Comparison of ENCODE assay signal across 8 mouse cellular contexts in genomic region chr11:79611011-79611666, GRCm38 (mm10). TPM values are rescaled to one million over a fixed set of nuclear protein-coding genes. Genes with fewer than 3 reads are reported as not detected.
DNase-seq lines count a peak whose midpoint lies in the region; ATAC-seq lines count a peak whose summit lies in the region.

No protein-coding gene starts in this region.

- no peak for ATAC-seq in hindbrain, embryonic 15.5 days (ENCODE audit: low FRiP score, low read depth)
- no peak for ATAC-seq in neural tube, embryonic 14.5 days (ENCODE audit: low read depth)
- ATAC-seq in erythroid progenitor cell, adult 5-6 weeks (replicated peaks; ENCODE audit: low FRiP score, poor library complexity, severe bottlenecking): no peak

- no peaks in the 10 kb centered on the region for H3K27me3 ChIP-seq in hindbrain, embryonic 15.5 days
- no peaks in the 10 kb centered on the region for H3K27me3 ChIP-seq in neural tube, embryonic 14.5 days (ENCODE audit: control insufficient read depth, insufficient read depth, low read length)

- H3K4me3 ChIP-seq in hindbrain, embryonic 15.5 days: no peak overlapping the region
- H3K4me3 ChIP-seq in neural tube, embryonic 14.5 days (ENCODE audit: low read depth, low read length): no peak overlapping the region

- peaks cover 44% of the 10 kb centered on the region for H3K4me1 ChIP-seq in hindbrain, embryonic 15.5 days (replicated peaks)
- H3K4me1 ChIP-seq in neural tube, embryonic 14.5 days (ENCODE audit: control insufficient read depth, insufficient read depth, low read length): peaks cover 17% of the 10 kb centered on the region

- peak overlapping the region; percentile 39 for H3K27ac ChIP-seq in hindbrain, embryonic 15.5 days (replicated peaks)
- H3K27ac ChIP-seq in neural tube, embryonic 14.5 days (ENCODE audit: low read depth, low read length): 0 out of 2 replicates have a peak overlapping the region, but pooled peaks have one; percentile 18

- no peaks in the 10 kb centered on the region for H3K36me3 ChIP-seq in hindbrain, embryonic 15.5 days
- no peaks in the 10 kb centered on the region; the same call in 1 of the 2 replicates for H3K36me3 ChIP-seq in neural tube, embryonic 14.5 days (ENCODE audit: control insufficient read depth, insufficient read depth, low read length)

- H3K4me2 ChIP-seq in hindbrain, embryonic 15.5 days: no peak overlapping the region
- H3K4me2 ChIP-seq in neural tube, embryonic 14.5 days (ENCODE audit: low read depth, low read length): no peak overlapping the region

- no peaks in the 10 kb centered on the region for H3K9me3 ChIP-seq in hindbrain, embryonic 15.5 days
- no peaks in the 10 kb centered on the region for H3K9me3 ChIP-seq in neural tube, embryonic 14.5 days (ENCODE audit: control insufficient read depth, low read length)

- 9% methylated on average over 13 of the region's 13 CpGs for WGBS in hindbrain, embryonic 15.5 days
- WGBS in neural tube, embryonic 14.5 days: 5% methylated on average over 13 of the region's 13 CpGs

- no peak overlapping the region for H3K9ac ChIP-seq in hindbrain, embryonic 15.5 days
- 0 out of 2 replicates have a peak overlapping the region, but pooled peaks have one; percentile 17 for H3K9ac ChIP-seq in neural tube, embryonic 14.5 days (replicated peaks; ENCODE audit: low read depth, low read length)

- peak; percentile 38 to 45 for DNase-seq in frontal cortex, postnatal 36 days (ENCODE audit: low spot score in 2 of 2)
- DNase-seq in frontal cortex, postnatal 25 days (ENCODE audit: low spot score in 2 of 2): no peak
- peak; percentile 43 for DNase-seq in A20 (ENCODE audit: low read depth, low spot score)
- peak; percentile 51 for DNase-seq in embryo, embryonic 11 days
- no peak for DNase-seq in ovary, postnatal 36 days (ENCODE audit: low spot score)

RNA-seq across cellular contexts. Expression of gene Rab11fip4, which starts 20.1 kb away (rescaled TPM):
- 24.7 and 28.9 TPM in 2 replicates for polyA plus RNA-seq in hindbrain, embryonic 15.5 days (2015; fragmentation: Nextera tagmentation; extraction: Ambion mirVana)
- polyA plus RNA-seq in neural tube, embryonic 14.5 days (2014; fragmentation: Nextera tagmentation; extraction: Ambion mirVana): 23.1 and 28.1 TPM in 2 replicates
- 0.36 and 0.42 TPM in 2 replicates for total RNA-seq in erythroid progenitor cell, adult 5-6 weeks (2015; ENCODE audit: low replicate concordance)
- total RNA-seq in erythroid progenitor cell, adult 5-6 weeks (2017; ENCODE audit: low replicate concordance): 0.23 and 0.51 TPM in 2 replicates

Comparison
In these comparisons a context has a peak if more than half of its experiments do, and no peak if none do; other contexts are left out.
1. DNase-seq: peak in frontal cortex, postnatal 36 days (2 of 2), A20 (single experiment) and embryo, embryonic 11 days (single experiment); none in frontal cortex, postnatal 25 days (0 of 2) and ovary, postnatal 36 days (single experiment).